Mouse (Mus musculus) Patski (cell line): Measurements from ENCODE around the gene Zscan5b. TPM values are rescaled to one million over a fixed set of nuclear protein-coding genes. Genes with fewer than 3 reads are reported as not detected.
"Not testable (repeated sequence)": the region's sequence is repeated elsewhere in the genome, so short reads cannot be mapped to it uniquely, and the experiment has no call there.

Experiments
- ATAC-seq: fragments of 100-300 bp; one replicate; pipeline ENCODE4 v1.8.0; 2021
- CTCF ChIA-PET: fragments of 350-600 bp; sonication (Branson Sonifier 250); formaldehyde crosslinking; loops from one replicate; lab custom pipeline; 2022; ENCODE audit warnings: inconsistent platforms; lab: Charles Lee
- POLR2A ChIA-PET: fragments of 350-600 bp; sonication (Branson Sonifier 250); formaldehyde crosslinking; loops from one replicate; lab custom pipeline; 2022; ENCODE audit warnings: antibody characterized with exemption, inconsistent platforms; lab: Charles Lee
- DNase-seq: peaks from one replicate; pipeline ENCODE4 v3.0.0-alpha.2; 2011; ENCODE audit warnings: low read depth, low spot score
- H3K27me3 ChIP-seq: fragments of 371-371 bp; one replicate; pipeline ENCODE4 v1.5.1; 2021
- CTCF ChIP-seq: fragments of 100-300 bp; IDR thresholded peaks from one replicate; pipeline ENCODE4 v1.5.1; 2021
- in situ Hi-C: fragments of 300-500 bp; cut with MboI; formaldehyde crosslinking; loops from 3 replicates; pipeline ENCODE4 v1.11.1; 2018; ENCODE audit warnings: low pct_unique_long_range_greater_than_20kb, mixed read lengths
- polyA plus RNA-seq: library from polyadenylated mRNA; unstranded; gene quantifications from one replicate; pipeline ENCODE4 v1.2.3, GENCODE M21; 2021

The Zscan5b gene
- polyA plus RNA-seq, 1 experiment from 2014 or later, result not detected

DNA sequence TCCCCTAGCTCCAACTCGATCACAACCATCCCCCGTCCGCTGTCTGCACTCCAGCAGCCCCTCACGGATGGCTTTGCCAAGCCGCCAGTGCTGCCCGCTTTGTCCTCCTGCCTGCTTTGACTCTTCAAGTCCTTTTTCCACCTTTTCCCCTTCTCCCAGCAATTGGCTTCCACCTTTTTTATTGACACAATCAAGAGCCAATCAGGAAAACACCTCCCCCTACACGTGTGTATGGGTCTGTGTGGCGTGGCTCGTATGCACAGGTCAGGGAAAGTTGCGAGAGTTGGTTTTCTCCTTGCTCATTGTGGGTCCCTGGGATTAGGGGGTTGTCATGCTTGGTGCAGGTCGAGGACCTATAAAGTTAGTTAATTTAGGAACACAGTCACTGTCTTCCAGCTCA lies 17.7 kb downstream of the Zscan5b start:
- ChIA-PET CTCF (interaction anchor here (0.7 to 1.7 kb wide), 6 partner anchors 8 to 43 kb away, joined by 3 to 14 read pairs (median 4); no protein-coding TSS in a partner anchor), POLR2A (interaction anchor here (0.6 kb wide), 1 partner anchor 43 kb away, joined by 3 read pairs; no protein-coding TSS in a partner anchor)
- in situ Hi-C loops, result no loop called here
- no peak for TF ChIP-seq CTCF
- ATAC-seq, result no peak
- no peak for DNase-seq
- peaks cover 32% of the 10 kb centered on the region for H3K27me3 ChIP-seq

DNA sequence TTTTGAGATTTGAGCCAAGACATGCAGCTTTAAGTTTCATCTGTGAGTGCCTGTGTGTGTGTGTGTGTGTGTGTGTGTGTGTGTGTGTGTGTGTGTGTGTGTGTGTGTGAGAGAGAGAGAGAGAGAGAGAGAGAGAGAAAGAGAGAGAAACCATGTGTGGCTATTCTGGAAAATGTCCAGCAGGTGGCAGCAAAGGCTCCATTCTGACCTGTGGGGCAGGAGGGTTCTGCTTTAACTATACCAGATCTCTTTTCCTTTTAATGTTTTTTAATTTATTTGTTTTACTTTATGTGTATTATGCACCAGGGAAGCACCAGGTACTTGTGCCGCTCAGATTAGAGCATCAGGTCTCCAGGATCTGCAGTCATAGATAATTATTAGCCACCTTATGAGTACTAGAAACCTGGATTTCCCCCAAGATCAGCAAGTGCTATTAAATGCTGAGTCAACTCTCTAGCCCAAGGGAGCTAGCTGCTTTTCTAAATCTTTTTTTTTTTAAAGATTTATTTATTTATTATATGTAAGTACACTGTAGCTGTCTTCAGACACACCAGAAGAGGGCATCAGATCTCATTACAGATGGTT lies 18.9 kb downstream of the Zscan5b start:
- POLR2A ChIA-PET, in situ Hi-C loops: not testable (repeated sequence)
- CTCF ChIA-PET, result interaction anchor here (0.7 to 1.7 kb wide), 11 partner anchors 10 to 62 kb away, joined by 3 to 14 read pairs (median 3); no protein-coding TSS in a partner anchor
- peaks cover 23% of the 10 kb centered on the region for H3K27me3 ChIP-seq
- TF ChIP-seq CTCF, result peak; percentile 57
- peak; percentile 19 for DNase-seq
- ATAC-seq, result peak; percentile 67

DNA sequence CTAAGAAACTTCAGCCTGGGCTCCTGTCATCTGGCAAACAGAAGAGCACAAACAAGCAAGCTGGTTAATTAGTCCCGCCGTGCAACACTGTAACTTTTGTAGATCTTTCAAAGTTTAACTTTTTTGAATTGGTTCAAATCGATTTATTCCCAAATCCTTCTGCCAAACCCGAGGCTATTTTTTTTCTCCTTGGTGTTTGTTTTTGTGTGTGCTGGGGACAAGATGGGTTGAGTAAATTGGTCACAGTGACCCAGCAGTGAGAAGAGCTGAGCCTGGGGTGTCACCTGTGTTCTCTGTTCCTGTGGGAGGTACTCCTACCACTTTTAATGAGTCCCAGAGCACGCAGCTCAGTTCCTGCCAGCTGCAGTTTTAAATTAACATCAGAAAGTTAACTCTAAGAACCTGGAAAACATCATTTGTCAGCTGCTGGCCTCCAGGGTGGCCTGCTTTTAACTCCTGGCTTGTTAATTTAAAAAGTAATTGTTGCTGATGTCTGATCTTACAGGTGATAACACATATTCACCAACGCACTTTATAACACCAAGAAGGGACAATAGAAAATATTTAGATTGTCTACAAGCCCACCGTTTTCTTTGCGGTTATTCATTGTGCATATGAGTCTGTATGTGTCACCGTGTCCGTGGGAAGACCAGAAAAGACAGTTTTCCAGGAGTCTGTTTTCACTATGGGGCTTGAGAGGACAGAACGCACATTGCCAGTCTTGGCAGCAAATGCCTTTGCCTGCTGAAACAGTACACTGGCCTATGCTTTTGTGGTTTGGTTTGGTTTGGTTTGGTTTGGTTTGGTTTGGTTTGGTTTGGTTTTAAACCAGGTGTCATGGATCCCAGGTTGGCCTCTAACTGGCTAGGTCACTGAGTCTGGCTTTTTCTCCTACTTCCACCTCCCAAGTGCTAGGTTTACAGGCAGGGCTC lies 22.5 kb downstream of the Zscan5b start:
- in situ Hi-C loops, result no loop called here
- peaks cover 18% of the 10 kb centered on the region for H3K27me3 ChIP-seq
- POLR2A ChIA-PET, result no interaction called here
- TF ChIP-seq CTCF, result no peak
- CTCF ChIA-PET, result interaction anchor here (1.7 kb wide), 1 partner anchor 14 kb away, joined by 4 read pairs; no protein-coding TSS in a partner anchor
- ATAC-seq (no peak), DNase-seq (no peak)

DNA sequence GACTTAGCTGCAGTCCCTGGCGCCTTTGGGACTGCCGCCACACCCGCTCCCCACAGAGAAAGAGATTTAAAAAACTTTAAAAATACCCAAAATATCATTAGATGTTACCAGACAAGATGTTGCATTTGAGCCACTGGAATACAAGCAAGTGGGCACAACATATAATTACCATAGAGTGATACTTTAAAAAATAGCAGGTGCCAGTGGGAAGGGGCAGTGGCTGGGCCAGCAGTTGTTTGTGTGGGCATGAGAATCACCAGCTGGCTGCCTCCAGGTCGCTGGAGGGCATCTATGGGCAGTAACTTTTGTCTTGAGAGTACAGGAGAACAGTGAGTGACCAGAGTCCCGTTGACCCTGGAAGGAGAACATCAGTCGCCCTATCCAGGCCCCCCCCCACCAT lies 30.3 kb downstream of the Zscan5b start, which contains the start of gene Epp13:
TSS of gene Epp13 (plus strand) at position 301 of the 400 bp plus-strand sequence.
- POLR2A ChIA-PET, result no interaction called here
- ATAC-seq, result no peak
- in situ Hi-C loops, result no loop called here
- H3K27me3 ChIP-seq, result peaks cover 13% of the 10 kb centered on the region
- CTCF ChIA-PET, result no interaction called here
- no peak for TF ChIP-seq CTCF
- DNase-seq, result no peak

DNA sequence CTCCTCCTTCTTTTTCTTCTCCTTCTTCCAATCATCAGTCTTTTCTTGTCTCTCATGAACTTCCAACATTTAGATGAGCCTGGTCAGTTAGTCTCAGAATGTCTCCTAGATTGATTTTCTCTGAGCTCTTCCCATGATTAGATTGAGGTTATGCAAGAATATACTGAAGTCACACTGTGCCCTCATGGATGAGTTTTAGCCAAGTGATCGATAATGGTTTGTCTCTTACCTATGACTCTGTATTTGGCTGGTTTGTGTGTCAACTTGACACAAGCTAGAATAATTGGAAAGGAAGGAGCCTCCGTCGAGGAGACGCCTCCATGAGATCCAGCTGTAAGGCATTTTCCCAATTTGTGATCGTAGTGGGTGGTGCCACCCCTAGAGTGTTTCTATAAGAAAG lies 32.4 kb downstream of the Zscan5b start:
- peaks cover 22% of the 10 kb centered on the region for H3K27me3 ChIP-seq
- ChIA-PET CTCF (interaction anchor here (1.7 kb wide), 1 partner anchor 28 kb away, joined by 3 read pairs; no protein-coding TSS in a partner anchor), POLR2A (no interaction called here)

DNA sequence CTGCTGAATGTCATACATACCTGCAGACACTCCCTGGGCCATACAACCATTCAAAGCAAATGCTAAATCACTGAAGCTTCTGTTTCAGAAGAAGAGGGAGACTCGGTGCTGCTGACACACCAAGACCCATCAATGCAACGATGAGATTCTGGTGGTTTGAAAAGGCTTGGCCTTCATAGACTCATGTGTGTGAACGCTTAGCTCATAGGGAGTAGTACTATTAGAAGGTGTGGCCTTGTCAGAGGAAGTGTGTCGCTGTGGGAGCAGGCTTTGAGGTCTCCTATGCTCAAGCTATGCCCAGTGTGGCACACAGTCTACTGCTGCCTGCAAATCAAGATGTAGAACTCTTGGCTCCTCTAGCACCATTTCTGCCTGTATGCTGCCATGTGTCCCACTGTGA lies 35.3 kb downstream of the Zscan5b start:
- ChIA-PET CTCF (interaction anchor here (0.9 to 1.1 kb wide), 2 partner anchors 8 to 17 kb away, joined by 3 to 5 read pairs; no protein-coding TSS in a partner anchor), POLR2A (no interaction called here)
- H3K27me3 ChIP-seq, result peaks cover 30% of the 10 kb centered on the region
- DNase-seq, result no peak
- no peak for TF ChIP-seq CTCF
- no peak for ATAC-seq
- in situ Hi-C loops, result no loop called here

More for the DNA sequence above, 32.4 kb downstream of the Zscan5b start:
- no peak for ATAC-seq
- DNase-seq, result no peak
- in situ Hi-C loops, result no loop called here
- TF ChIP-seq CTCF, result no peak

DNA sequence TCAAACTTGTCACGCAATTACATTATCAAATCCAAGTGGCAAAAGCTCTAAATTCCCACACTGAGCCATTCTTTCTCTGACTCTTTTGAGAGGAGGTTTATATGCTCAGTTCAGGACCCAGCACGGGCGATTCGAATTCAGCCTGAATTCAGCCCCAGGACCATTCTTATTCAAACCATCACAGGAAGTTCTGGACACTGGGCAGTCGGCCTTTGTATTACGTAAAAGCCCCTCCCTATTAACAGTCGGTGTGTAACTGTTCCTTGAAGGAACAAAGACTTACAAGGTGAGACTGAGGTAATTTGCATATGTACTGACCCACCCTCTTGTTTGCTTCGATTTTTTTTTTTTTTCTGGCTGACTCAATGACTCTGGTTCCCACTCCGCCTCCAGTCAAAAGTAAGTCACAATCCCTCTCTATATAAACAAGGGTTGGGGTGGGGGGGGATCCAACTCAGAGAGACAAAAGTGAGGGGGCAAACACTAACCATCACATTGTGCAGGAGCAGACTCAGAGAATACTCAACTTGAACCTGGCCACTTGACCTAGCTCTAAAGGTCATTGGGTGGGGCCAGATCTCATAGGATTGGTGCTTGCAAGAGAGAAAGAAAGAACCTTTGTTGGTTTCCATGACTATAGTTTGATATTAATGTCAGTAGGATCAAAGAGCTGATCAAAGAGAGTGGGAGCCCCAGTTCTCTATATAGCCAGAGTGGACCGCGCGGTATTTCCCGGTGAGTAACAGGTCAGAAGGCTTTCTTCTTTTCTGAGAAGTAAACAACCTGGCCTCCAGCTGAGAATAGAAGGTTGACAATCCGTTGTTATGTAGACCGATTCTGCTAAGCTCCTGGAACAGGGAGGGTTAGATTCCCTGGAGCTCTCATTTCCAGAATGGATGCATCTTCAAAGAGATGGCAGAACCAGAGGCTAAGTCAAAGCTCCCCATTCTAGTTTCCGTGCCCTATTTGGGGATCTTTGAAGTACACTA lies 36.4 kb downstream of the Zscan5b start:
- no peak for ATAC-seq
- H3K27me3 ChIP-seq, result peaks cover 33% of the 10 kb centered on the region
- TF ChIP-seq CTCF, result no peak
- POLR2A ChIA-PET, result no interaction called here
- in situ Hi-C loops, result no loop called here
- CTCF ChIA-PET, result interaction anchor here (0.6 kb wide), 1 partner anchor 18 kb away, joined by 3 read pairs; no protein-coding TSS in a partner anchor
- no peak for DNase-seq

DNA sequence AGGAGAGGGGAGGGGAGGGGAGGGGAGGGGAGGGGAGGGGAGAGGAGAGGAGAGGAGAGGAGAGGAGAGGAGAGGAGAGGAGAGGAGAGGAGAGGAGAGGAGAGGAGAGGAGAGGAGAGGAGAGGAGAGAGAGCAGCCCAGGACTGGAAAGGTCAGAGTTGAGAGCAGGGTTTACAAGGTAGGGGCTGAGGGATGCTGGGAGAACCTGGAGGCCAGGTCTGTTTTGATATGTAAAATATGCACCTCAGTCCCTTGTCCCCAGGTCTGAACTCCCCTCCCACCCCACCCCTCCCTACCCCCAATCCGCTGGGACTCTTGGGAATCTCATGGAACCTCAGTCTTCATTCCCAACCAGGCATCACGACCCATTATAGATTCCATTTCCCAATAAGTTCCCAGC lies 37.9 kb downstream of the Zscan5b start:
- in situ Hi-C loops, ATAC-seq, POLR2A ChIA-PET, CTCF ChIA-PET, DNase-seq: not testable (repeated sequence)
- H3K27me3 ChIP-seq, result peaks cover 33% of the 10 kb centered on the region

DNA sequence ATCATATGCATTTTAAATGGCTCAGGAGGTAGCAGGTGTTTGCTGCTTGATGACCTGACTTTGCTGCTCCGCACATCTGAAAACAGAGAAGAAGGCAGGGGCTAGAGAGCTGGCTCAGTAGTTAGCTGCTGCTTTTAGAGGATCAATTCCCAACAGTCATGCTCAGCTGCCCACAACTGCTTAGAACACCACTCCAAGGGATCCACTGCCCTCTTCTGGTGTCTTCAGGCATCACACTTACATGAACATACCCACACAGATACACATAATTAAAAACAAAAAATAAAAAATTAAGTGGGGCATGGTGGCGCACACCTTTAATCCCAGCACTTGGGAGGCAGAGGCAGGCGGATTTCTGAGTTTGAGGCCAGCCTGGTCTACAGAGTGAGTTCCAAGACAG lies 40.0 kb downstream of the Zscan5b start:
- CTCF ChIA-PET, result no interaction called here
- POLR2A ChIA-PET, result no interaction called here
- no peak for ATAC-seq
- DNase-seq, result no peak
- in situ Hi-C loops, result no loop called here
- peak; percentile 32 for TF ChIP-seq CTCF
- H3K27me3 ChIP-seq, result peaks cover 24% of the 10 kb centered on the region
